Mouse (Mus musculus) layer of hippocampus, postnatal 36 days (tissue): ENCODE results near the gene Cd164. TPM values are rescaled to one million over a fixed set of nuclear protein-coding genes. Genes with fewer than 3 reads are reported as not detected.

Experiments used
- DNase-seq, 2 experiments: peaks; one replicate each; pipeline ENCODE4 v3.0.0; 2022
- total RNA-seq, 2 experiments: library from RNA; stranded (reverse); gene quantifications; 2 replicates each; pipeline ENCODE4 v1.2.3; 2021

Gene Cd164
- total RNA-seq: 10 to 100 TPM; 61.5 to 63.0 TPM

- peak; percentile 89 to 92 for DNase-seq
These were observed at the start of gene Cd164 for GRCm38 (mm10) chr10:41518981-41519618. Gene Cd164 (plus strand): TSS chr10:41519414.

- DNase-seq: no peak
These were observed 48.5 kb upstream of the Cd164 start for GRCm38 (mm10) chr10:41470693-41471092.

- DNase-seq: no peak
These were observed 46.7 kb upstream of the Cd164 start for GRCm38 (mm10) chr10:41472534-41472933.

GRCm38 (mm10) chr10:41472962-41473481 is 46.2 kb upstream of the Cd164 start:
- DNase-seq: no peak

GRCm38 (mm10) chr10:41473782-41474468 is 45.3 kb upstream of the Cd164 start:
- DNase-seq: no peak

- no peak for DNase-seq
These were observed 44.2 kb upstream of the Cd164 start for GRCm38 (mm10) chr10:41474981-41475391.

- DNase-seq: peak; percentile 34 to 51
These were observed 42.8 kb upstream of the Cd164 start, which contains the start of gene Mical1 for GRCm38 (mm10) chr10:41476171-41477017. Gene Mical1 (plus strand): TSS chr10:41476314.

GRCm38 (mm10) chr10:41477018-41477277 is 42.3 kb upstream of the Cd164 start:
- no peak for DNase-seq

- peak; percentile 36 to 44 for DNase-seq
These were observed 41.7 kb upstream of the Cd164 start for GRCm38 (mm10) chr10:41477278-41478181.

- DNase-seq: no peak
These were observed 39.3 kb upstream of the Cd164 start for GRCm38 (mm10) chr10:41479961-41480360.

GRCm38 (mm10) chr10:41480938-41481880 is 38.0 kb upstream of the Cd164 start:
- DNase-seq: no peak

- no peak for DNase-seq
These were observed 36.8 kb upstream of the Cd164 start for GRCm38 (mm10) chr10:41482446-41482845.

GRCm38 (mm10) chr10:41485778-41486177 is 33.4 kb upstream of the Cd164 start:
- no peak for DNase-seq

- no peak for DNase-seq
These were observed 32.6 kb upstream of the Cd164 start for GRCm38 (mm10) chr10:41486506-41487170.

GRCm38 (mm10) chr10:41488877-41489276 is 30.3 kb upstream of the Cd164 start:
- DNase-seq: no peak

- DNase-seq: no peak
These were observed 29.9 kb upstream of the Cd164 start for GRCm38 (mm10) chr10:41489294-41489693.

GRCm38 (mm10) chr10:41489708-41490517 is 29.3 kb upstream of the Cd164 start, which contains the start of the genes Smpd2 and Ppil6:
Gene Smpd2 (minus strand): TSS chr10:41490369.
Gene Ppil6 (plus strand): TSS chr10:41490439.
- DNase-seq: peak; percentile 93

- DNase-seq: no peak
These were observed 28.7 kb upstream of the Cd164 start for GRCm38 (mm10) chr10:41490518-41490873.

- no peak for DNase-seq
These were observed 28.1 kb upstream of the Cd164 start for GRCm38 (mm10) chr10:41491111-41491510.
